Mouse (Mus musculus) stomach, embryonic 16.5 days (tissue): ENCODE measurements at regions not wholly inside any gene's neighbourhood (a gene's known extent, or its start where the extent isn't known, plus 50 kb on each side); places are given as distances from the start of the nearest gene placed in this dataset.
A peak's percentile ranks its signal among the peaks of the same experiment; 100 is the strongest.

ENCODE experiments used
- ATAC-seq: fragments of 200-750 bp; cut with Nextera tagmentation; 2 replicates; pipeline ENCODE4 v1.8.0; 2017; ENCODE audit warnings: moderate number of reproducible peaks, moderate TSS enrichment; ENCODE audit not compliant: insufficient read depth, low FRiP score
- H3K27ac ChIP-seq: fragments of 300-500 bp; sonication (generic); 2 replicates; pipeline ENCODE4 v1.5.1; 2014; ENCODE audit warnings: low read length
- H3K27me3 ChIP-seq: fragments of 300-500 bp; sonication (generic); 2 replicates; pipeline ENCODE4 v1.6.1; 2014; ENCODE audit warnings: low read length, control low read depth, mixed read lengths; ENCODE audit not compliant: control insufficient read depth, insufficient read depth
- H3K36me3 ChIP-seq: fragments of 300-500 bp; sonication (generic); 2 replicates; pipeline ENCODE4 v1.6.1; 2014; ENCODE audit warnings: low read length; ENCODE audit not compliant: control insufficient read depth, insufficient read depth
- H3K4me1 ChIP-seq: fragments of 300-500 bp; sonication (generic); 2 replicates; pipeline ENCODE4 v1.6.1; 2014; ENCODE audit warnings: low read length, control low read depth, mixed read lengths; ENCODE audit not compliant: control insufficient read depth, insufficient read depth
- H3K4me2 ChIP-seq: fragments of 300-500 bp; sonication (generic); 2 replicates; pipeline ENCODE4 v1.6.1; 2014; ENCODE audit warnings: low read depth, low read length, mixed read lengths
- H3K4me3 ChIP-seq: fragments of 300-500 bp; sonication (generic); replicated peaks from 2 replicates; pipeline ENCODE4 v1.5.1; 2014; ENCODE audit warnings: mild to moderate bottlenecking, low read length
- H3K9ac ChIP-seq: fragments of 300-500 bp; sonication (generic); 2 replicates; pipeline ENCODE4 v1.6.1; 2014; ENCODE audit warnings: low read length
- H3K9me3 ChIP-seq: fragments of 300-500 bp; sonication (generic); replicated peaks from 2 replicates; pipeline ENCODE4 v1.6.1; 2016; ENCODE audit warnings: low read length, control low read depth; ENCODE audit not compliant: control insufficient read depth
- WGBS: fragments of 180-500 bp; shearing (Covaris S2); extraction: QIAGEN DNeasy Blood & Tissue Kit; methylation state at CpG from one replicate; pipeline ENCODE4 v1.1.7; 2014; 5-methylcytosine and 5-hydroxymethylcytosine counted together

DNA sequence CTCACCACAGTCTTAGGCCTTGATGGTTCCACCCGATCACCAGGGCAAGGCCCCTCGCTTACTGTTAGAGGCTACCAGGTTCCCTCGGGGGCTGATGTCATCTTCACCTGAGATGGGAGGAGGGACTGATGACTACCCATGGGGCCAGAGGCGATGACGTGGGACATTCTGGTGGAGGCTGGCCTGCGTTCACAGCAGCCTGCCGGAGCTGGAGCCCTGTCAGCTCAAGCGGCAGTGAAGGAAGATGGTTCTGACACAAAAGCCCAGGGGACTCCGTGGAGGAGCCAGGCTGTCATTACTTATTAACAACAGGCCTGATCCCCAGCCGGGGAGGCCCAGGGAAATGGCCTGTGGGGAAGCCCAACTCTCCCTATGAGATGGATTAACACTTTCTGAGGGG is 121.3 kb upstream of the Atp6ap2 start:
- ATAC-seq = no peak
- no peaks in the 10 kb centered on the region for H3K36me3 ChIP-seq
- no peaks in the 10 kb centered on the region for H3K9me3 ChIP-seq
- no peaks in the 10 kb centered on the region; the same call in 1 of the 2 replicates for H3K27me3 ChIP-seq
- WGBS = 53% methylated on average over 10 of the region's 10 CpGs
- no peak overlapping the region for H3K4me3 ChIP-seq
- no peak overlapping the region for H3K27ac ChIP-seq
- no peak overlapping the region for H3K4me2 ChIP-seq
- no peak overlapping the region for H3K9ac ChIP-seq
- H3K4me1 ChIP-seq = peaks cover 5% of the 10 kb centered on the region; the same call in 1 of the 2 replicates

- Histone ChIP-seq H3K27ac (peak overlapping the region; percentile 8), H3K9ac (no peak overlapping the region), H3K9me3 (no peaks in the 10 kb centered on the region), H3K4me1 (peaks cover 5% of the 10 kb centered on the region; the same call in 1 of the 2 replicates), H3K4me2 (no peak overlapping the region), H3K36me3 (no peaks in the 10 kb centered on the region), H3K4me3 (no peak overlapping the region), H3K27me3 (no peaks in the 10 kb centered on the region; the same call in 1 of the 2 replicates)
- no peak for ATAC-seq
- WGBS = 23% methylated on average over 6 of the region's 6 CpGs
Observed at GRCm38 (mm10) chrX:12466897-12467296, 120.7 kb upstream of the Atp6ap2 start.

DNA sequence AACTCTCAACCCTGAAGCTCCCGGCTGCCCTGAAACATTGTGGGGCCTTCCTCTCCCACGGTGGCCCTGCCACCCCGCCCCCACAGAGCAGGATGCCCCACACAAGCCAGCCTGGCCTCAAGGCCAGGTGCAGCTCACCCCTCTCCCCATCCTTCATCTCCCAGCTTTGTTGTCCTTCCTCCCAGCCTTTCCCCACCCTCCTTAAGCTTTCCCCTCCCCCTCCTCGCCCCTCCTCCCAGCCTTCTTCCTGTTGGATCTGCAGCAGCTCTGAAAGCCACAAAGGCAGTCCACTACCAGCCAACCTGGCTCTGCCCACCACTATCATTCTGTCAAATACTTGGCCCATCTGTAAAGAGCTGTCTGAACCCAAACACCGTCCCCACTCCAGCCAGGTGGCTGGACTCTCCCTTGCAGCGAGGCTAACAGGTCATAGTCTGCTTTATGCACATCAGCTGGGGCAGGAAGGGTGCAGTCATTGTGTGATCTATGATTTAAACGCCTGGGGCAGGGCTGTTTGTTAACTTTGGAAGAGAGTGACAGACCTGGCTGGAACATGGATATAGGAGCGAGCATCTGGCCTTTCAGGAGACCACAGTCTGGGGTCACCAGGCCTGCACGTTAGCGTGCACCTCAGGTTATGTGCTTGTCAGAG is 119.9 kb upstream of the Atp6ap2 start:
- H3K27me3 ChIP-seq = no peaks in the 10 kb centered on the region; the same call in 1 of the 2 replicates
- WGBS = 36% methylated on average over 10 of the region's 10 CpGs
- H3K4me1 ChIP-seq = peaks cover 5% of the 10 kb centered on the region; the same call in 1 of the 2 replicates
- no peak overlapping the region for H3K4me3 ChIP-seq
- no peak for ATAC-seq
- no peaks in the 10 kb centered on the region for H3K9me3 ChIP-seq
- H3K9ac ChIP-seq = no peak overlapping the region
- no peak overlapping the region for H3K4me2 ChIP-seq
- no peaks in the 10 kb centered on the region for H3K36me3 ChIP-seq
- H3K27ac ChIP-seq = peak overlapping the region; percentile 8; the same call in 1 of the 2 replicates

GRCm38 (mm10) chrX:12472296-12472695 is 115.3 kb upstream of the Atp6ap2 start:
- H3K4me1 ChIP-seq = peaks cover 5% of the 10 kb centered on the region; the same call in 1 of the 2 replicates
- no peak overlapping the region for H3K9ac ChIP-seq
- H3K27me3 ChIP-seq = peaks cover 7% of the 10 kb centered on the region; the same call in 1 of the 2 replicates
- H3K36me3 ChIP-seq = no peaks in the 10 kb centered on the region
- no peak overlapping the region for H3K4me3 ChIP-seq
- no peak overlapping the region for H3K4me2 ChIP-seq
- 79% methylated on average over 5 of the region's 5 CpGs for WGBS
- no peak overlapping the region for H3K27ac ChIP-seq
- H3K9me3 ChIP-seq = no peaks in the 10 kb centered on the region
- ATAC-seq = no peak

DNA sequence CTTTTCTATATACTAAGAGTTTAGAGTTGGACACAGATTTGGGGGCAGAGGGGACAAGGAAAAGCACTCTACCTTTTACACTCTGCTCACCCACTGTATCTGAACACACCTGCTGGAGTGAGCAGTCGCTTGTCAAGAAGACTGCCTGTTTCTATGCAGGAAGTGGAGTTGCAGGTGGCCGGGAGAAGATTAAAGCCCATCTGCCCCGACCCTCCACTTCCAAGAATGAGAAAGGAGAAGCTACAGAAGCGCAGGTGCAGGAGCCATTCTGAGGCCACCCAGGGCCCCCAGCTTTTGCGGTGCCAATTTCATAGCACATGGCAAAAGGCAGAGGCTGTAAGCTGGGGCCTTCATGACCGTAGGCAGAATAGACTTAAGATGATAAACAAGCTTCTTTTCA is 108.4 kb upstream of the Atp6ap2 start:
- Histone ChIP-seq H3K27ac (no peak overlapping the region), H3K9me3 (no peaks in the 10 kb centered on the region), H3K4me3 (no peak overlapping the region), H3K4me1 (no peaks in the 10 kb centered on the region), H3K9ac (no peak overlapping the region), H3K27me3 (peaks cover 7% of the 10 kb centered on the region; the same call in 1 of the 2 replicates), H3K4me2 (no peak overlapping the region), H3K36me3 (no peaks in the 10 kb centered on the region)
- no peak for ATAC-seq
- 78% methylated on average over 6 of the region's 6 CpGs for WGBS

- ATAC-seq = no peak
- no peak overlapping the region for H3K4me3 ChIP-seq
- WGBS = 68% methylated on average over 7 of the region's 7 CpGs
- H3K9me3 ChIP-seq = no peaks in the 10 kb centered on the region
- no peaks in the 10 kb centered on the region for H3K36me3 ChIP-seq
- H3K9ac ChIP-seq = no peak overlapping the region
- no peak overlapping the region for H3K4me2 ChIP-seq
- H3K27me3 ChIP-seq = peaks cover 4% of the 10 kb centered on the region; the same call in 1 of the 2 replicates
- H3K4me1 ChIP-seq = no peaks in the 10 kb centered on the region
- no peak overlapping the region for H3K27ac ChIP-seq
Observed at GRCm38 (mm10) chrX:12490957-12491356, 96.6 kb upstream of the Atp6ap2 start.

DNA sequence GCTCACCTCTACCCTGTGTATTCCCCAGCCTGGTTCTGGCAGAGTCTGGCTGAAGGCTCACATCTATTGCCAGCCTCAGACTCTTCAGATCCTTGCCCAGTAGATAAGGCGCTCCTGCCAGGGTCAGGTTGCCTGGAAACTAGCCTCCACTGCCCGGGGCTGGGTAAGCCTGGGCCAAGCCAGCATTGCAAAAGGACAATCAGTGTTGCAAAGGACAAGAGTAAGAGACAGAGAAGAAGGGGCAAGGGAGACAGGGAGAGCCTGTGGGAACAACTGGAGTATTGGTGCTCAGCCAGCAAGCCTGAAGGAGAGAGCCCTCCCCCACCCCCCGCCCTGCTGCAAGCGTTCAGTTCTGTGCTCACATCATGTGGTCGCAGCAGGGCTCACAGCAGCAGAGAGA is 94.4 kb upstream of the Atp6ap2 start:
- H3K27me3 ChIP-seq = peaks cover 4% of the 10 kb centered on the region; the same call in 1 of the 2 replicates
- H3K4me2 ChIP-seq = no peak overlapping the region
- H3K9ac ChIP-seq = no peak overlapping the region
- H3K27ac ChIP-seq = no peak overlapping the region
- 47% methylated on average over 5 of the region's 5 CpGs for WGBS
- H3K36me3 ChIP-seq = no peaks in the 10 kb centered on the region
- H3K4me3 ChIP-seq = no peak overlapping the region
- no peak for ATAC-seq
- H3K9me3 ChIP-seq = no peaks in the 10 kb centered on the region
- H3K4me1 ChIP-seq = no peaks in the 10 kb centered on the region

GRCm38 (mm10) chrX:12493916-12494315 is 93.7 kb upstream of the Atp6ap2 start:
- ATAC-seq = no peak
- 68% methylated on average over 3 of the region's 3 CpGs for WGBS
- Histone ChIP-seq H3K27me3 (peaks cover 4% of the 10 kb centered on the region; the same call in 1 of the 2 replicates), H3K4me3 (no peak overlapping the region), H3K9me3 (no peaks in the 10 kb centered on the region), H3K9ac (no peak overlapping the region), H3K27ac (no peak overlapping the region), H3K4me2 (no peak overlapping the region), H3K4me1 (no peaks in the 10 kb centered on the region), H3K36me3 (no peaks in the 10 kb centered on the region)

DNA sequence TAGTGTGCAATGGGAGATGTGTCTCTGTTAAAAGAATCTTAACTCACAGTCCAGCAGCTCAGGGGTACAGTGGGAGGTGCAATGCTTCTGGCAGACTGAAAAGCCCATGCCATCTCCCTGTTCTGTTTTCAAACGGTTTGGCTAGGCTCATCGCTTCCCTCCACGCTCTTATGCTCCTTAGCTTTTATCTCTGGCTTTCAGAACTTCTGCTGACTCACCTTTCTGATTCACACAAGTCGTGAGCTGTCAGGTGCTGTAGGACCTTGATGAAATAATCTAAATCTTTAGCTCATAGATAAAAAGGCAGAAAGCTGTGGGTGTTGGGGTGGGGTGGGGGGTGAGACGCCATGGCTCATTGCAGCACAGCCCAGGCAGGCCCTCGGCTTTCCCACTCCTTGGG is 93.1 kb upstream of the Atp6ap2 start:
- Histone ChIP-seq H3K9ac (no peak overlapping the region), H3K9me3 (no peaks in the 10 kb centered on the region), H3K4me3 (no peak overlapping the region), H3K4me2 (no peak overlapping the region), H3K4me1 (no peaks in the 10 kb centered on the region), H3K27me3 (peaks cover 4% of the 10 kb centered on the region; the same call in 1 of the 2 replicates), H3K36me3 (no peaks in the 10 kb centered on the region), H3K27ac (no peak overlapping the region)
- no peak for ATAC-seq
- WGBS = 67% methylated on average over 6 of the region's 6 CpGs
